Mouse (Mus musculus) CH12.LX (cell line): Measurements from ENCODE around the gene Slc26a10. TPM values are rescaled to one million over a fixed set of nuclear protein-coding genes. Genes with fewer than 3 reads are reported as not detected.

Source experiments
- DNase-seq: peaks from one replicate; pipeline ENCODE4 v3.0.0-alpha.2; 2013; ENCODE audit errors: extremely low read depth
- H3K27ac ChIP-seq: 2 replicates; pipeline ENCODE4 v1.5.1; 2012; ENCODE audit warnings: low read depth, mild to moderate bottlenecking, control low read depth, moderate library complexity; ENCODE audit not compliant: insufficient read depth
- H3K27me3 ChIP-seq: replicated peaks from 2 replicates; pipeline ENCODE3; 2012; ENCODE audit warnings: inconsistent platforms
- H3K36me3 ChIP-seq, 2 experiments: replicated peaks in 1 of 2; 2 replicates each; pipeline versions ENCODE3 to v1.6.1; 2012; ENCODE audit warnings: inconsistent platforms in 1 of 2, low read length in 1 of 2, mild to moderate bottlenecking in 1 of 2, mixed read lengths in 1 of 2, moderate library complexity in 1 of 2; ENCODE audit not compliant: control insufficient read depth in 1 of 2, insufficient read depth in 1 of 2
- H3K4me1 ChIP-seq, 2 experiments: 2 replicates each; pipeline ENCODE4 v1.6.1; 2012; ENCODE audit warnings: inconsistent platforms in 1 of 2, moderate library complexity in 1 of 2; ENCODE audit not compliant: insufficient read depth in 2 of 2, control insufficient read depth in 1 of 2
- H3K4me2 ChIP-seq: 2 replicates; pipeline ENCODE4 v1.6.1; 2012; ENCODE audit warnings: low read depth, mild to moderate bottlenecking, control low read depth; ENCODE audit not compliant: poor library complexity, insufficient read depth, severe bottlenecking
- H3K4me3 ChIP-seq, 3 experiments: fragments of 150-350 bp in 1 of 3; sonication (generic) in 1 of 3; replicated peaks in 1 of 3; 2 replicates each; pipeline versions ENCODE3 to v1.5.1; 2011 to 2012; ENCODE audit warnings: low read depth in 2 of 3, low read length in 2 of 3, mild to moderate bottlenecking in 2 of 3, moderate library complexity in 2 of 3, control low read depth in 1 of 3, improper control_type of control experiment in 1 of 3, inconsistent platforms in 1 of 3, mixed read lengths in 1 of 3; ENCODE audit not compliant: poor library complexity in 1 of 3
- H3K79me2 ChIP-seq: replicated peaks from 2 replicates; pipeline ENCODE4 v1.6.1; 2012; ENCODE audit warnings: mild to moderate bottlenecking, moderate library complexity; ENCODE audit not compliant: control insufficient read depth, poor library complexity, insufficient read depth, severe bottlenecking; ENCODE audit errors: extremely low read depth
- H3K9ac ChIP-seq: 2 replicates; pipeline ENCODE4 v1.6.1; 2012; ENCODE audit warnings: low read depth, mild to moderate bottlenecking, control low read depth, moderate library complexity; ENCODE audit not compliant: insufficient read depth
- H3K9me3 ChIP-seq: replicated peaks from 2 replicates; pipeline ENCODE3; 2012; ENCODE audit warnings: low read length, inconsistent platforms, mixed read lengths
- BHLHE40 ChIP-seq: IDR thresholded peaks from 2 replicates; pipeline ENCODE4 v1.6.1; 2011; ENCODE audit warnings: mild to moderate bottlenecking, low read depth, low read length, improper control_type of control experiment
- CHD1 ChIP-seq: IDR thresholded peaks from 2 replicates; pipeline ENCODE4 v1.6.1; 2012; ENCODE audit warnings: low read depth, low read length, improper control_type of control experiment, inconsistent platforms
- CTCF ChIP-seq, 2 experiments: IDR thresholded peaks in 1 of 2; conservative IDR thresholded peaks in 1 of 2; 2 replicates each; pipeline ENCODE4 v1.5.1; 2011 to 2012; ENCODE audit warnings: low read depth in 2 of 2, low read length in 2 of 2, improper control_type of control experiment in 1 of 2, inconsistent platforms in 1 of 2, mild to moderate bottlenecking in 1 of 2, moderate library complexity in 1 of 2
- ELF1 ChIP-seq: IDR thresholded peaks from 2 replicates; pipeline ENCODE4 v1.6.1; 2014; ENCODE audit warnings: low read depth, mild to moderate bottlenecking, inconsistent platforms, low read length, improper control_type of control experiment
- EP300 ChIP-seq: IDR thresholded peaks from 2 replicates; pipeline ENCODE4 v1.6.1; 2011; ENCODE audit warnings: low read length, improper control_type of control experiment
- JUND ChIP-seq: conservative IDR thresholded peaks from 2 replicates; pipeline ENCODE4 v1.6.1; 2011; ENCODE audit warnings: low read depth, low read length, improper control_type of control experiment
- MAX ChIP-seq: IDR thresholded peaks from 2 replicates; pipeline ENCODE4 v1.6.1; 2011; ENCODE audit warnings: low read length, improper control_type of control experiment
- MAZ ChIP-seq: IDR thresholded peaks from 2 replicates; pipeline ENCODE4 v1.6.1; 2012; ENCODE audit warnings: low read depth, mild to moderate bottlenecking, inconsistent platforms, low read length, improper control_type of control experiment, moderate library complexity
- MXI1 ChIP-seq: IDR thresholded peaks from 2 replicates; pipeline ENCODE4 v1.6.1; 2011; ENCODE audit warnings: mild to moderate bottlenecking, low read depth, low read length, improper control_type of control experiment
- MYC ChIP-seq: IDR thresholded peaks from 2 replicates; pipeline ENCODE4 v1.6.1; 2011; ENCODE audit warnings: low read depth, mild to moderate bottlenecking, improper control_type of control experiment, low read length
- PAX5 ChIP-seq: IDR thresholded peaks from 2 replicates; pipeline ENCODE4 v1.6.1; 2012; ENCODE audit warnings: low read length, inconsistent platforms, mixed read lengths
- SIN3A ChIP-seq: IDR thresholded peaks from 2 replicates; pipeline ENCODE4 v1.6.1; 2012; ENCODE audit warnings: low read length, improper control_type of control experiment, inconsistent platforms
- SMC3 ChIP-seq: IDR thresholded peaks from 2 replicates; pipeline ENCODE4 v1.6.1; 2011; ENCODE audit warnings: low read depth, low read length, improper control_type of control experiment
- UBTF ChIP-seq: IDR thresholded peaks from 2 replicates; pipeline ENCODE4 v1.6.1; 2012; ENCODE audit warnings: low read depth, mild to moderate bottlenecking, inconsistent platforms, low read length, improper control_type of control experiment, moderate library complexity
- ZMIZ1 ChIP-seq: IDR thresholded peaks from 2 replicates; pipeline ENCODE4 v1.6.1; 2012; ENCODE audit warnings: low read depth, mild to moderate bottlenecking, inconsistent platforms, low read length, improper control_type of control experiment
- dilution Hi-C: fragments of 300-500 bp; cut with MboI; formaldehyde crosslinking; loops from 2 replicates; pipeline ENCODE4 v1.14.3; 2020; ENCODE audit warnings: low sequenced_read_pairs; ENCODE audit not compliant: extremely low pct_unique_long_range_greater_than_20kb, extremely low pct_ligation_motif_present
- in situ Hi-C: fragments of 300-500 bp; cut with MboI; formaldehyde crosslinking; loops from 3 replicates; pipeline ENCODE4 v1.14.3; 2019; ENCODE audit warnings: low sequenced_read_pairs, low pct_ligation_motif_present, low pct_unique_long_range_greater_than_20kb, mixed read lengths
- polyA plus RNA-seq: library from polyadenylated mRNA; unstranded; fragments of >175 nt; gene quantifications from 2 replicates; pipeline ENCODE4 v1.2.1, GENCODE M21; 2012; ENCODE audit warnings: low read depth; ENCODE audit not compliant: insufficient read length
- total RNA-seq, 2 experiments: library from RNA; depleted of rRNA; stranded (reverse); fragments of 300-350 nt in 1 of 2; fragments of >200 nt in 1 of 2; gene quantifications; 2 replicates each; pipeline ENCODE4 v1.2.3; 2012 to 2014

Slc26a10 gene
- total and polyA plus RNA-seq, 3 experiments = 0.05 to 1.7 (median 0.16) TPM

DNA sequence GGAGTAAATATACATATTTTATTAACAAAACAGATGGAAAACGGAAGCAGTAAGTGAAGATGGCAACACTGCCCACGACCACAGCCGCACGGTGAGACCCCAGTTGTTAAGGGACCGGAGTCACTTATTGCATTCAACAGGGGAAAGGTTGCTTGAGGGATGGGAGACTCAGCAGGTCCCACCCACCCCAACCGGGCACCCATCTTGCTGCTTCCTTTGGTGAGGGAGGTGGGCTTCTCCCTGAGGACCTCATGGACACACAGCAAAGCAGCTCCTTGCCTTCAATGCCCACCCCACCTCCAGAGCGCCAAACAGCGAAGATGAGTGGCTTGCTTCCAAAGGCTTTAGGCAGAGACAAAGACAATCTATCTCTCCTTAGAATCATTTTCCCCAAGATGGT is 16.7 kb upstream of the Slc26a10 start:
- Histone ChIP-seq H3K4me3 (no peak overlapping the region), H3K4me1 (peaks cover 3 to 31% of the 10 kb centered on the region in 2 experiments; a peak in 3 of 4 replicates), H3K9me3 (no peaks in the 10 kb centered on the region), H3K36me3 (peaks cover 43 to 58% of the 10 kb centered on the region in 2 experiments), H3K9ac (no peak overlapping the region), H3K79me2 (no peaks in the 10 kb centered on the region), H3K4me2 (no peak overlapping the region), H3K27me3 (no peaks in the 10 kb centered on the region), H3K27ac (no peak overlapping the region)
- dilution Hi-C loops (no loop called here), in situ Hi-C loops (loop anchor here (5.0 kb wide), 1 partner anchor 40 kb away; no protein-coding TSS in a partner anchor)
- no peak for DNase-seq
- TF ChIP-seq MAZ (no peak), ELF1 (no peak), MYC (no peak), UBTF (no peak), CHD1 (no peak), JUND (no peak), MAX (no peak), SMC3 (no peak), BHLHE40 (no peak), EP300 (no peak), PAX5 (no peak), MXI1 (no peak), CTCF (conservative IDR thresholded peaks at IDR 0.05 in 1 of 2, IDR thresholded peaks at IDR 0.05 in 1 of 2; ENCODE audit: low read depth in 2 of 2, low read length in 2 of 2) (no peak)

GRCm38 (mm10) chr10:127196392-127196791 is 15.9 kb upstream of the Slc26a10 start:
- no peaks in the 10 kb centered on the region for H3K27me3 ChIP-seq
- H3K4me3 ChIP-seq = no peak overlapping the region
- peaks cover 3 to 31% of the 10 kb centered on the region in 2 experiments; a peak in 3 of 4 replicates for H3K4me1 ChIP-seq
- in situ Hi-C loops (loop anchor here (5.0 kb wide), 1 partner anchor 41 kb away; no protein-coding TSS in a partner anchor), dilution Hi-C loops (no loop called here)
- DNase-seq = no peak
- TF ChIP-seq ZMIZ1 (no peak), BHLHE40 (no peak), SIN3A (0 out of 2 replicates have a peak, but pooled peaks have one; percentile 14), SMC3 (no peak)
- peak overlapping the region; percentile 70; the same call in 1 of the 2 replicates for H3K4me2 ChIP-seq
- H3K79me2 ChIP-seq = no peaks in the 10 kb centered on the region
- H3K36me3 ChIP-seq = peaks cover 43 to 60% of the 10 kb centered on the region in 2 experiments
- no peak overlapping the region for H3K27ac ChIP-seq
- H3K9ac ChIP-seq = no peak overlapping the region
- no peaks in the 10 kb centered on the region for H3K9me3 ChIP-seq
